Mouse (Mus musculus) lung, postnatal 0 days (tissue): ENCODE measurements around the gene Atg13.

Experiments
- CTCF ChIP-seq: IDR thresholded peaks from 2 replicates; pipeline ENCODE4 v1.5.1; 2016; ENCODE audit warnings: antibody characterized with exemption, mild to moderate bottlenecking
- EP300 ChIP-seq: IDR thresholded peaks from 2 replicates; pipeline ENCODE4 v1.6.1; 2016; ENCODE audit warnings: antibody characterized with exemption, mild to moderate bottlenecking, control low read depth

- TF ChIP-seq CTCF: peak; percentile 73
- no peak for TF ChIP-seq EP300
Measured at GRCm38 (mm10) chr2:91682850-91683249, 27.5 kb downstream of the Atg13 start.
